Mouse (Mus musculus) megakaryocyte, embryonic 14.5 days (primary cell): ENCODE results near the gene Ndufa10.

Experiments
- FLI1 ChIP-seq: IDR thresholded peaks from 2 replicates; pipeline ENCODE4 v1.6.1; 2012; ENCODE audit warnings: low read length, inconsistent platforms, mixed read lengths
- GATA1 ChIP-seq: IDR thresholded peaks from 3 replicates; pipeline ENCODE4 v1.6.1; 2012; ENCODE audit warnings: mixed read lengths, low read length, inconsistent platforms, borderline replicate concordance

DNA sequence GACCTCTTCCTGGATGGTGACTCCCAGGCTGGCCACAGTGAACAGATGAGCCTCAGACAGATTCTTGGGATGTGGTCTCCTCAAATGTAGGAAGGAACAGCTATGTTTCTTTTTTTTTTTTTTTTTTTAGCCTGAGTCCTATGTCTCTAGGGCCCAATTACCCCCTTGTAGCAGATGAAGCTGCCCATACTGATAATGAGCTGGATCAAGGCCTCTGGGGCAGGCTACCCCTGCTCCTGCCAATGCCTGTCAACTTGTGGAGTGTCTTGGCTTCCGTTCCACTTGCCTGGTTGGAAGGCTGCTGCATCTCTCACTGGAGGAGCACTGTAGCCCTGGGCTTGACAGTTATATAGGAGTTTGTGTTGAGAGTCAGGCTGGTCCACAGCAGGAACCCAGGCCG, 22.3 kb upstream of the Ndufa10 start, which contains the start of gene Olfr1415:
- no peak for TF ChIP-seq GATA1
- TF ChIP-seq FLI1: no peak
